Mouse (Mus musculus): ENCODE measurements around the gene Wwc2. TPM values are rescaled to one million over a fixed set of nuclear protein-coding genes. Genes with fewer than 3 reads are reported as not detected.

Wwc2 gene
- polyA plus RNA-seq, 1 experiment from 2014 or later = 10.6 TPM

Other genes starting within 250 kb of the Wwc2 start
- gene Cldn24, start 168.8 kb downstream of the Wwc2 start, polyA plus RNA-seq (2014; fragmentation: Nextera tagmentation; extraction: Ambion mirVana) = not detected in 2 replicates
- gene Cldn22, start 166.4 kb downstream of the Wwc2 start, polyA plus RNA-seq (2014; fragmentation: Nextera tagmentation; extraction: Ambion mirVana) = not detected in 2 replicates
- 47.4 and 51.7 TPM in 2 replicates for gene Dctd, start 108.2 kb upstream of the Wwc2 start, polyA plus RNA-seq (2014; fragmentation: Nextera tagmentation; extraction: Ambion mirVana)